Mouse (Mus musculus): ENCODE results near the gene Slc35e3.

Slc35e3 gene

GRCm38 (mm10) chr10:117746297-117746883 lies at the start of gene Slc35e3:
Slc35e3 (minus strand) TSS chr10:117746365.
- peak; percentile 95 for DNase-seq (ENCODE audit: extremely low spot score)

GRCm38 (mm10) chr10:117795206-117795605 lies 49.0 kb upstream of the Slc35e3 start:
- DNase-seq (ENCODE audit: extremely low spot score), result no peak

- peak; percentile 9 for DNase-seq (ENCODE audit: extremely low spot score)
These were observed 47.4 kb upstream of the Slc35e3 start for GRCm38 (mm10) chr10:117793436-117794030.

- DNase-seq (ENCODE audit: extremely low spot score), result peak; percentile 100
These were observed 46.3 kb upstream of the Slc35e3 start, which contains the start of gene Nup107 for GRCm38 (mm10) chr10:117792141-117793091. Nup107 (minus strand) TSS chr10:117792705.

- no peak for DNase-seq (ENCODE audit: extremely low spot score)
These were observed 45.0 kb upstream of the Slc35e3 start for GRCm38 (mm10) chr10:117791171-117791470.

DNA sequence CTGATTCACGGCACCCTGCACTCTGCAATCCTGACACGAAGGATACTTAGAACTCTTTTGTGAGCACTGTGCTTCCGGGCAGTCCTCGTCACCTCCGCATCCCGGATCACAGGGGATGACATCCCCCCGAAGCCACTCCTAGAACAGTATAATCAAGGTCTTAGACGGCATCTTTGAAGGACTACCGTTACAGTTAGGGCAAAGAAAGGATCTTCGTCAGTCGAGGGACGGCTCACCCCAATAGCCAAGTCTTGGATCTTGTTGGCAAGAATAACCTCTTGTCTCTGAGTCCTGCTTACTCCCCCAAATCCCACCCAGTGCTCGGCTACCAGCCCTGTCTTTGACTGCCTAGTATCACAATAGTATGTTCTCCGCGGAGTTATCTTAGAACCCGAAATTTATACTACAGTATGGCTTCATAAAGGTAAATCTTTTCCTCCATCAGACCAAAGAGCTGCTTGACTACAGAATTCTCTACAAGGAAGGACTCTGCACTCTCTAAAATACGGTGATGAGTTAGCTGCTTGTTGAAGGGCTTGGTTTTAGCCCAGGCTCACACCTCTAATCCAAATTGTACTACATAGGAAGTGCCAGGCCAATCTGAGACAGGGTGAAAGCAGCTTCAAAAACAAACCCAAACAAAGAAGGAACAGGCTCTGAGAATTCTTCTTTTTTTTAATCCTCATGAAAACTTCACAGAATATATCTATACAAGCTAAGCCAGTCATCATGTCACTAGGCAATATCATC lies 44.4 kb upstream of the Slc35e3 start:
- no peak for DNase-seq (ENCODE audit: extremely low spot score)

- no peak for DNase-seq (ENCODE audit: extremely low spot score)
These were observed 43.8 kb upstream of the Slc35e3 start for GRCm38 (mm10) chr10:117790011-117790410.

- no peak for DNase-seq (ENCODE audit: extremely low spot score)
These were observed 38.5 kb upstream of the Slc35e3 start for GRCm38 (mm10) chr10:117784646-117785045.

DNA sequence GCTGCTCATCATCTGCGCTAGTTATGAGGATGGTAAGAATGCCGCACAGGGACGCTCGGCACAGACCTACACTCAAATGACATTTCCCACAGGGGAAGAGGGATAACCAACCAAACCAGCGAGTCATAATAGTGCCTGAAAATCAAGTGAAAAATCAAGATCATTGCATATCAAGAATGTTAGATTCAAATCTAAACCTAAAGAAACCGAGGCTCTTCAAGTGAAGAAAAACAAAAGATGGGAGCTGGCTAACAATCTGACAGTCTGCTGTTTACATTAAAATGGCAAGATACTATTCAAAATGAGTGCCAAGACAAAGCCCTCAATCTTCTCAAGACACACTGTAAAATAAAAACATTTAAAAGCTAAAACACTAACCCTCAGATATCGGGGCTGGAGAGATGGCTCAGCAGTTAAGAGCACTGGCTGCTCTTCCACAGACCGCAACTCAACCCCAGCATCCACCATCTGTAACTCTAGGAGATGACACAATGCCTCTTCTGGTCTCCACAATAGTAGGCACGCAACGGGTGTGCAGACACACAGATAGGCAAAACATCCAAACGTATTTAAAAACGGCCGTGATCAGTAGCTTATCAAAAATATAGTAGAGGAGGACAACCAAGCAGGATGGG lies 37.7 kb upstream of the Slc35e3 start:
- DNase-seq (ENCODE audit: extremely low spot score), result no peak

GRCm38 (mm10) chr10:117782491-117783260 lies 36.5 kb upstream of the Slc35e3 start:
- no peak for DNase-seq (ENCODE audit: extremely low spot score)

GRCm38 (mm10) chr10:117782056-117782455 lies 35.9 kb upstream of the Slc35e3 start:
- no peak for DNase-seq (ENCODE audit: extremely low spot score)

DNA sequence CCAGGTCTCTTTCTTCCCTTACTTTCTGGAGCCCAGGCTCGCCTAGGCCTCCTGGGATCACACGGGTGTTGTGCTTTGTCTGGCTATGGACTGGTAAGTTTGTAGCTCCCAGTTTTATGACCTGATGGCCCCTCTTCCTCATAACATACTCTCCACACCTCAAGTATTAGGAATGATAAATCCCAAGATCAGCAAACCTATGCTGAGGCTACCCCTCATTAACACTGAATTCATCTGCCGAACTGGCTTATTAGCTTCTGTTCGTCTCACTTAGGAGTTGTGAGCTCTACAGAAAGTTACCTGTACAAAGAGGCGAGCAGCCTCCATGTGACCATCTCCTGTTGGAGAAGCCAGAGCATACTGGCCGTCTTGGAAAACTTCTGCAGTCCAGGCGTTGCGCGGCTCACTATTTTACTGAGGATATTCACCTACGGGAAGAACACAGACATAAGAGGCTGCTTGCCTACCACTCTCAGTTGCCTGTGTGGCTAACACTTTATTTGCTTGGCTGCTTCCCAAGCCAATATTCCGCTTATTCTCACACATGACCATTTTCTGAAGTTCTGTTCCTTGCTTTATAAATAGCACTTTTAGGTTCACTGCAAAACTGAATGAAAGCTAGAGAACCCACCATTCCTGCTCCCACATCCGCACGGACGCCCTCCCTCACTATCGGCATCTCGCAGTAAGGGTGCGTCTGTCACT lies 35.0 kb upstream of the Slc35e3 start:
- DNase-seq (ENCODE audit: extremely low spot score), result no peak

DNA sequence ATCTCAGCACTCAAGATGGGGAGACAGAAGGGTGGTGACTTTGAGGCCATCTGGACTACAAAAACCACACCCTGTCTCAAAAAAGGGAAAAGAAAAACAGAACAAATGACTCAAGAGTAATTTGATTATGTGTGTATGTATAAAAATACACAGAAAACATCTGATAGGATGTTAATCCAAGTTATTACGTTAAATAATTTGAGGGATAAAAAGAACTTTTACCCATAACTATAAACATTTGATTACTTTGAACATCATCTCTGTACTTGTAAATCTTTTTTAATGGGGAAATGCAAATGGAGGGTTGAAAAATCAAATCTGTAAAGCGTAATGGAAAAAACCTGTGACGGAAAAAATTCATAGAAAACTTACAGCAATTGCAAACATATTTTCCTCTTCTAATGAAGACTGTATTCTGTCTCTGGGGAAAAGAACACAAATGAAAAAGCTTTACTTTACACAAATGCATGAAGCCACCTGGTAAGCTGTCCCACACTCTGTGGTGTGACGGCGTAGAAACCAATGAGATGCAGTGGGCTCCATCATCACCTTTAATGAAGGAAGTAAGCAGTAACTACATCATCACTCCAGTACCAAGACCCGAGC lies 34.2 kb upstream of the Slc35e3 start:
- DNase-seq (ENCODE audit: extremely low spot score), result no peak

GRCm38 (mm10) chr10:117779581-117780305 lies 33.6 kb upstream of the Slc35e3 start:
- DNase-seq (ENCODE audit: extremely low spot score), result no peak

- DNase-seq (ENCODE audit: extremely low spot score), result no peak
These were observed 32.8 kb upstream of the Slc35e3 start for GRCm38 (mm10) chr10:117778951-117779350.

DNA sequence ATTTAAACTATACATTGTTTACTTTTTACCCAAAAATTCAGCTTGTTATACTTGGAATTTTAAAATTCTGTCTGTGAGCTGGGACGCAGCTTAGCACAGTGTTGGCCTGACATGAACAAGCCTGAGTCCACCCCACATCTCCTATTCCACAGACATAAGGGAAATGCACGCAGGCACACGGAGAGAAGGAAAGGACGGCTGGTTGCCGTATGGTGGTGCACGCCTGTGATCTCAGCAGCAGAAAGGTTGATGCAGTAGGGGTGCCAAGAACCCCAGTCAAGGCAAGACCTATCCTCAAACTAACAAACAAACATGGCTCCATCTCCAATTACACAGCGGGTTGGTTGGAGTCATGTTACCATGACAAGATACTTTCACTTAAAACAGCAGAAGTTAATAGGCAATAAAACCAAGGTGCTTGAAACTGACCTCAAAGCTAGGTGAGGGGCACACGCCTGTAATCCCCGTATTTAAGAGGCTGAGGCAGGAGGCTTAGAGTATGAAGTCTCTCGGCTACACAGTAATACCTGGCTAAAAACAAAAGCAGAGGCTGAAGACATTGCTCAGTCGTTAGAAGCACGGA lies 32.3 kb upstream of the Slc35e3 start:
- DNase-seq (ENCODE audit: extremely low spot score), result no peak

DNA sequence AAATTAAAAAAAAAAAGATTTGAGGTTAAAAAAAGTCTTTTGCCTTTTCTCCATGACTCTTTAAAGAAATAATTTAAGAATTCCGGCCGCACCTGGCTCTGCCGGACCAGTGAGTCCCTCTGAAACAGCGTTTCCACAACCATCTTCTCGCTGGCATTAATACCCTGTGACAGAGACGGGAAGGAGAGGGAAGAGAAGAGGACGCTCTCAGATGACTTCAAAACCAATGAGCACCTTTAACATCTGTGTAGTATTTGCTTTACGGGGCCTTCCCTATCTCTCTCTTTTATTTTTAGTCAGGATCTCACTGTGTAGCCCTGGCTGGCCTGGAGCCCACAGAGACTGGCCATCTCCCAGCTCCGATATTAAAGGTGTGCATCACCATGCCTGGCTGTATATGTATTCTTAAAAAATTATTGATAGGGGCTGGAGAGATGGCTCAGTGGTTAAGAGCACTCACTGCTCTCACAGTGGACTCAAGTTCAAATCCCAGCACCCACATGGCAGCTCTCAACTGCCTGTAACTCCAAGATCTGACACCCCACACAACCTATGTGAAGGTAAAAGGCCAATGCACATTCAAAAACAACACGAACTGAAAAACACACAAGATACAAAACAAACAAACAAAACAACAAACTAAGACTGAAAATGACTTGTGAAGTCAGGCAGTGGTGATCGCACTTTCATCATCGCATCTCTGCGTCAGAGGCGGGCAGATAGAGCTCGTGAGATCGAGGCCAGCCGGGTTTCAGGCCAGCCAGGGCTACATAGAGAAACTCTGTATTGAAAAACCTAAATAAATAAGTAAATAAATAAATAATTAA lies 31.5 kb upstream of the Slc35e3 start:
- DNase-seq (ENCODE audit: extremely low spot score), result no peak

DNA sequence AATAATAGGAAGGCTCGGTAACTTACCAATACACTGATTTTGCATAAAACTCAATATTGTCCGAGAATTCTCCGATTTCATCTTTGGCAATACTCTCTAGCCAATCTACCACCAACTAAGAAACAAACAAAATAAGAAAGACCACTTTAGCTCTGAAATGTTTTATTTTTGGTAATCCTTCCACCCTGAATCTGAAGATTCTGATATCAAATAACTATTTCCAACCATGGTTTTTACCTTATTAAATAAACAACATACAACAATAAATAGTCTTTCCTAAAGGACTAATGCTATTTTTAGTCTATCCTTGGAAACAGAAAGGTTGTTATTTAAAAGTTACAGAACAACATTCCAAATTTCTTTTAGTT lies 30.9 kb upstream of the Slc35e3 start:
- DNase-seq (ENCODE audit: extremely low spot score), result no peak

All from embryo, embryonic 9.5 days (tissue).